Mouse (Mus musculus) layer of hippocampus, adult 2 months (tissue): ENCODE data around the gene Gnptab. TPM values are rescaled to one million over a fixed set of nuclear protein-coding genes. Genes with fewer than 3 reads are reported as not detected.
"Not testable (repeated sequence)": the region's sequence is repeated elsewhere in the genome, so short reads cannot be mapped to it uniquely, and the experiment has no call there.

ENCODE experiments used
- DNase-seq, 2 experiments: peaks; one replicate each; pipeline ENCODE4 v3.0.0; 2022; ENCODE audit warnings: low spot score in 2 of 2
- H3K27ac ChIP-seq: fragments of 200-600 bp; 2 replicates; pipeline ENCODE4 v1.8.1; 2022
- H3K4me3 ChIP-seq: fragments of 200-600 bp; 2 replicates; pipeline ENCODE4 v1.8.1; 2022; ENCODE audit warnings: mild to moderate bottlenecking
- CTCF ChIP-seq: fragments of 200-600 bp; conservative IDR thresholded peaks from 2 replicates; pipeline ENCODE4 v1.8.1; 2022; ENCODE audit warnings: antibody characterized with exemption, mild to moderate bottlenecking, moderate library complexity
- total RNA-seq, 2 experiments: library from RNA; stranded (reverse); gene quantifications; 2 replicates each; pipeline ENCODE4 v1.2.3; 2021

Gene Gnptab
- total RNA-seq, 2 experiments from 2014 or later = 72.6 to 74.4 TPM

DNA sequence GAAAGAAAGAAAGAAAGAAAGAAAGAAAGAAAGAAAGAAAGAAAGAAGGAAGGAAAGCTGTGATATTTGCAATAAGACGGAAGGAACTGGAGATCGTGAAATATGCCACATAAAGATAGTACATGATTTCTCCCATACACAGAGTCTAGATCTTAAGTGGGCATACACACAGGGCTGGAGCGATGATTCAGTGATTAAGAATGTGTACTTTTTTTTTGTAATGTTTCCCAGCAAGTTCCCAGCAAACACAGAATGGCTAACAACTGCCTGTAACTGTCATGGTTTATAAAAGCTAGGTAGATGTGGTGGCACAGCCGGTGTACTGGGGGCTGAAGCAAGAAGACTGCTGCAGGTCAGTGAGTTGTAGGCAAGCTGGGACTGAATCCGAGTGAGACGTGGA is 73.1 kb downstream of the Gnptab start:
- no peak for TF ChIP-seq CTCF
- DNase-seq = no peak
- no peak overlapping the region for H3K27ac ChIP-seq
- H3K4me3 ChIP-seq = no peak overlapping the region

DNA sequence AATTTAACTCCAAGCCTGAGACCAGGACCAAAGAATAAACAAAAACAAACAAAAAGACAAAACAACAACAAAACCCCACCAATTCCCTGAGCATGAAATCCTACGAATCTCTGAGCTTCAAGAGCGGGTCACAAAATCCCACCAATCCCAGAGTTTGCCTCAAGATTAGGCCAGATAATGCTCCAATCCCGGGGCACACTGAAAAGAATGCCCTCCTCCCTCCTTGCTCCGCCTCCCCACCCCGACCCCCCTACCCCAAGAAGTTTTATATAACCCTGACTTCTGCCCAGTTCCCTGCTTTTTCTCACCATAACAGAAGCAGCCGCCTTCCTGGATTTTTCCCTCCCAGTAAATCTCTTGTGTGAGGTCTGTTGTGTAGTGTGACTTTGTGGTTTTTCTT is 78.9 kb downstream of the Gnptab start:
- TF ChIP-seq CTCF = no peak
- no peak for DNase-seq
- H3K27ac ChIP-seq = no peak overlapping the region
- no peak overlapping the region for H3K4me3 ChIP-seq

DNA sequence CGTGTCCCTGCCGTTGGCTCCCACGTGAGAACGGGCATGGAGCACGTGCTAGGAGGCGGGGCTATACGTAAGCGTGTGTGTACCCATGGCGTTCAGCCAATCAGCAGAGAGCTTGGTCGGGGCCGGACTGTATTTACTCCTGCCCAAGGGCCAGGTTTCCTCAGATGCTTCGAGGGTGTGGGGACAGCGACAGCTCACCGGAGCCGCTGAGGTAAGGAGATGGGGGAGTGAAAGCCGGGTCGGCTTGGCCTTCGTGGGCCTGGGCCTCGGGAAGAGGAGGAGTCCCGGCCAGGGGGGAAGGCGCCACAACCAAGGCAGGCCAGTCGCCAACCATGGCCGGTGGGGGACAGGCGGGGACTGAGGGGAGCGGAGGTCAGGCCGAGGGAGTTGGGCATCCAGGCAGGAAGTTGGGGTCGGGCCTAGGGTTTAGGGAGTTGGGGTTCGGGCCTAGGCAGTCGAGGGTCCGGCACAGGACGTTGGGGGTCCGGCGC is 80.6 kb downstream of the Gnptab start, which contains the start of gene Sycp3:
TSS of gene Sycp3 (plus strand) at position 68 of the 491 bp plus-strand sequence.
- Histone ChIP-seq H3K4me3 (no peak within 1 kb of the TSS), H3K27ac (no peak within 1 kb of the TSS)
- no peak for TF ChIP-seq CTCF
- DNase-seq = no peak

DNA sequence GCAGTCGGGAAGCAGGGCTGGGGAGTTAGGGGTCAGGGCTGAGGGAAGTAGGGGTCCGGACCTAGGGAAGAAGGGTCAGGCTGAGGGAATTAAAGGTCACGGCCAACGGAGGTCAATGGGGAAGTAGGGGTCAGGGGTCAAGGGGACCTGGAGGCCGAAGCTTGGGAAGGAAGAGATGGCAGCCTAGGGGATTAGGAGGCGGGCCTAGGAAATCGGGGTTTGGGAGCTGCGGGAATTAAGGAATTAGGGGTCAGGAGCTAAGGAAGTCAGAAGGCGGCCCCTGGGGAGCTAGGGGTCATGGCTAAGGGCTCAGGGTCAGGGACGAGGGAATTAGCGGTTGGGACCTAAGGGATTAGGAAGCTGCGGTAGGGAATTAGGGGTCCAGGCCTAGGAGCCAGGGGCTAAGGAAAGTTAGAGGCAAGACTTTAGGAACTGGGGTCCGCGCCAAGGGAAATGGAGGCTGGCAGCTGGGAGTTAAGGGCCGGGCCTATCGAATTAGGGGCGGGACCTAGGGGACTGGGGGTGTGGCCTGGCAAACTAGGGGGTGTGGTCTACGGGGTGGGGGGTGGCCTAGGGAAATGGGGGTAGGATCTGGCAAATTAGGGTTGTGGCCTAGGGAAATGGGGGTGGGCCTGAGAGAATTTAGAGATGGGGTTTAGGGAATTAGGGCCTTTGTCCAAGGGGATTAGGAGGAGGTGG is 81.3 kb downstream of the Gnptab start:
- H3K27ac ChIP-seq = no peak overlapping the region
- no peak for DNase-seq
- TF ChIP-seq CTCF = no peak
- no peak overlapping the region for H3K4me3 ChIP-seq

DNA sequence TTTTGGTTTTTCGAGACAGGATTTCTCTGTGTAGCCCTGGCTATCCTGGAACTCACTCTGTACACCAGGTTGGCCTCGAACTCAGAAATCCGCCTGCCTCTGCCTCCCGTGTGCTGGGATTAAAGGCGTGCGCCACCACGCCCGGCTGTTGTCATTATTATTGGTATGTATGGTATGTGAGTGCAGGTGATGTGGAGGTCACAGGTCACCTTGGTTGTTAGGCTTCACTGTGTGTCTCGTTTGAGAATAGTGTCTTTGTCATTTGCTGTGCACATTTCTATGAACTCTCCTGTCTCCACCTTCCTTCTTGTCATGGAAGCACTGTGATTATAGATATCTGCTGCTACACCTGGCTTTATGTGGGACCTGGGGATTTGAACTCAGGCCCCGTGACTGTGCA is 103.9 kb downstream of the Gnptab start:
- H3K27ac ChIP-seq, H3K4me3 ChIP-seq, DNase-seq: not testable (repeated sequence)

DNA sequence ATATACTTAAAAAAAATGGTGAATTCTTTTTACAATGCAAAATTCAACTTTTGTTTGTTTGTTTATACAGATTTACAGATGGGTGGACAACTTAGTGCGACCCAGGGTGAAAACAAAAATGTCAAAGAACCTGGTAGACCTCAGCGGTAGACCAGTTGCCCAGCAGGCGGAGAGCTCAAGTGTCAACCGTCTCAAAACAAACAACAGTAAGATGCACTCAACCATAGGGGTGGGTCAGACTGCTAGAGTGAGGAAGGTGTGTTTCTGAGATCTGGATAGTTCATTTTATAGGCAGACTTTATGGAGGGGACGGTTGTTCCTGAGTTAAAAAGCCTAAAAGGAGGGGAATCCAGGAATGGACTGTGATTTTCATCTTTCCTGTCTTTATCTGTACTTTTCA is 109.7 kb downstream of the Gnptab start:
- TF ChIP-seq CTCF = no peak
- DNase-seq = no peak
- H3K27ac ChIP-seq = no peak overlapping the region

DNA sequence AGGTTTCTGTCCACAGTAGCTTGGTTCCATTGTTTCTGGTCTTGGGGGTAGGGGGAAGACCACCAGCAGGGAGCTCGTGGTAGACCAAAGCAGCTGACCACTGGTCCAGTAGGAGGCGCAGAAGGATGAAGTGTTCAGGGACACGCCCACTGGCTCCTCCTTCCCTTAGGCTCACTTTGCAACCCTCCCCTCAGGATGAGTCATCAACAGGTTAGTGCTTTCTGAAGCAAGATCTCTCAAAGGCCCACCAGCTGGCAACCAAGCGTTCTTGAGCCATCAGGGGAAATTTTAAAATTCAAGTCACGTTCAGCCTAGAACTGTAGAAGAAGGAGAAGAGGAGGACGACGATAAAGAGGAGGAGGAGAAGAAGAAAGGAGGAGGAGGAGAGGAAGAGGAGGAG is 112.7 kb downstream of the Gnptab start:
- TF ChIP-seq CTCF = no peak
- no peak overlapping the region for H3K27ac ChIP-seq
- no peak overlapping the region for H3K4me3 ChIP-seq
- DNase-seq = no peak

More for the DNA sequence above, 109.7 kb downstream of the Gnptab start:
- H3K4me3 ChIP-seq = no peak overlapping the region

DNA sequence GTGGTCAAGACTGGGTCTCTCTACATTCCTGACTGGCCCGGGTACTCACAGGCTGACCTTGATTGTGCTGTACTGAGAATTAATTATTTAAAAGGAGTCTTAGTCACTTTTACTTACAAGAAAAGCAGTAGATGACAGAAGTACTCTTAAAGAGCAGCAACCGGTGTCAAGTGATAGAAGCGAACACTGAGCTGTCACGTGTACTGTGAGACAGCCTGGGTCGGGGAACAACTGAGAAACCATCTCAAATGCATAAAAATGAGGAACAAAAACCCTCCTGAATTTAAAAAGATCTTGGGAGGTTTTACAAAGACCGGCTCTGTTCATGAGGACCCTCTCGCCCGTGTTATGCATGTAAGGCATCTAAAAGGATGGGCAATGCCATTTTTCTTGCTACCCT is 113.7 kb downstream of the Gnptab start:
- Histone ChIP-seq H3K4me3 (no peak overlapping the region), H3K27ac (no peak overlapping the region)
- no peak for TF ChIP-seq CTCF
- no peak for DNase-seq

DNA sequence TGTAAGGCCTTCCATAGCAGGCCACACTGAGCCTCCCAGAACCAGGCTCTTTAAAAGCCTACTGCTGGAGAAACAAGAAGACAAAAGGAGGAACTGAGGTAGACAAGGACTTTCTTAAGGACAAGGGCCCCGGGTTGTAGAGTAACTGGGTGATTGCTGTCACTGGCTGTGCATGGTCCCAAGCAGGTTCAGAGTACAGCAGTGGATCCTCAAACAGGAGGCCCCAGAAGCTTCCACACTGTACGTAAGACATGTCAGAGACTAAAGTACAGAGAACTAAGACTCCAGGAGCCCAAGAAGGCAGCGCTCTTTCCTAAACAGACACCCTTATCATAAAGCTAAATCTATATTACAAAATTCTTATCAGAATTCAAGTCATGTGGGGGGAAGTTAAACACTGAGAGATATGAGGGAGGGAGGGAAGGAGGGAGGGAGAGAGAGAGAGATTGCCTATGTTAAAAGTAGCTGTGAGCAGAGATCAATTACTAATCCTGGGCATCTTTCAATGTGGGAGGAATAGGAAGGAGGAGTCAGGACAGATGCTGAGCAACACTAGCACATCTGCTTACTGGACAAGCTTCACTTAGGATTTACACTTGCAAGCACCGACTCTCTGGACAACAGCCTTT is 116.1 kb downstream of the Gnptab start:
- DNase-seq = no peak
- Histone ChIP-seq H3K27ac (no peak overlapping the region), H3K4me3 (no peak overlapping the region)
- no peak for TF ChIP-seq CTCF

Other genes with a start within 250 kb of the Gnptab start
- under 1 TPM; 0.59 to 0.64 TPM for gene Parpbp, start 232.2 kb upstream of the Gnptab start, total RNA-seq
- gene Nup37, start 232.1 kb upstream of the Gnptab start, total RNA-seq = 1 to 10 TPM; 8.0 to 8.4 TPM
- 10 to 100 TPM; 23.8 to 26.8 TPM for gene Washc3, start 178.0 kb upstream of the Gnptab start, total RNA-seq
- gene Dram1, start 52 bp upstream of the Gnptab start, total RNA-seq = 1 to 10 TPM in 1 of 2 experiments, under 1 TPM in 1; 0.88 to 1.5 TPM
- gene Sycp3, start 80.4 kb downstream of the Gnptab start, total RNA-seq = 1 to 10 TPM in 1 of 2 experiments, under 1 TPM in 1; 0.44 to 1.4 TPM
- 10 to 100 TPM; 42.2 to 44.9 TPM for gene Chpt1, start 124.9 kb downstream of the Gnptab start, total RNA-seq
- 1 to 10 TPM in 1 of 2 experiments, under 1 TPM in 1; 0.82 to 1.4 TPM for gene Mybpc1, start 226.0 kb downstream of the Gnptab start, total RNA-seq